Mouse (Mus musculus): ENCODE measurements around the gene Tmem211. TPM values are rescaled to one million over a fixed set of nuclear protein-coding genes. Genes with fewer than 3 reads are reported as not detected.

Gene Tmem211
- total RNA-seq, 2 experiments from 2014 or later: not detected

- ATAC-seq (ENCODE audit: poor library complexity, severe bottlenecking): no peak
These were observed 43.3 kb downstream of the Tmem211 start for GRCm38 (mm10) chr5:113270043-113270442.

DNA sequence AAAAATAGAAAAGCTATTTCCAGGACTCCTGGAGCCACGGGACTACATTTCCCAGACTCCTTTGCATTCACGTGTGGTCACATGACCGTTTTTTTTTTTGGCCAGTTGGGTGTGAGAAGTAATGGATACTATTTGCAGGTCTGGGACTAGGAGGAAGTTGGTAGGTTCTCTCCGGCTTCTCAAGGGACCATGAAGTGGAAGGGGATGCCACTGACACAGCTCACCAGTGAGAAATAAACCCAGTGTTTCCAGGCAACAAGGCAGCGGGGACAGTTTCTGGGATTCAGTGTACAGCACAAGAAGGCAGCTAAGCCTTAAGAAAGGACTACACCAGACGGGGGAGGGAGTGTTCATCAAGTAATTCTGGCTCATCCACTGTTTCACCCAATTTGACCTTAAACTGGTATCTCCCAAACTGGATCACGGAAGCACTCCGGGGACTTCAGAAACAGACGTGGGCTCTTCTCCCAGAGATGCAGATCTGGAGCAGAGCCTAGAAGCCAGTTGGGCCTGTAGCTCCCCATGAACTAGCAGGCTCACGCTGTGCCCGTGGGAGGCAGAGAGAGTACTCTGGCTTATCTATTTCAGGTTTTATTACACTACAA, 44.6 kb downstream of the Tmem211 start:
- ATAC-seq (ENCODE audit: poor library complexity, severe bottlenecking): no peak

DNA sequence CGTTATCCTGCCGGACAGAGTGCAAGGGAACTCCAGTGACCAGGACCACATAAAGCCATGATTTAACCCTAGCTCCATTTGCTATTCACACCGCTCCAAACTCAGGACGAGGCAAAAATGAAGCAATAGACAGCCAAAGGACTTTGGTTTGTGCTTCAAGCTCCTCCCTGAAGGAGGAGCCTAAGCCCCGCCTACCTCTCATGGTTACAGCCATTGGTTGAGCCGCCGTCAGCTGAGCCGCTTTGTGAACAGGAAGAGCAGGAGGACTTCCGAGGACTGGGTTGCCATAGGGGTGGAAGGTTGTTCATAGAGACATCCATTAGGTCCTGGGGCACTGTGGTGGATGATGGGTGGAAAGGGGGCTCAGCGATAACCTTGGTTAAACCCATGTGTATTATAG, 49.1 kb downstream of the Tmem211 start:
- no peak for ATAC-seq (ENCODE audit: poor library complexity, severe bottlenecking)

DNA sequence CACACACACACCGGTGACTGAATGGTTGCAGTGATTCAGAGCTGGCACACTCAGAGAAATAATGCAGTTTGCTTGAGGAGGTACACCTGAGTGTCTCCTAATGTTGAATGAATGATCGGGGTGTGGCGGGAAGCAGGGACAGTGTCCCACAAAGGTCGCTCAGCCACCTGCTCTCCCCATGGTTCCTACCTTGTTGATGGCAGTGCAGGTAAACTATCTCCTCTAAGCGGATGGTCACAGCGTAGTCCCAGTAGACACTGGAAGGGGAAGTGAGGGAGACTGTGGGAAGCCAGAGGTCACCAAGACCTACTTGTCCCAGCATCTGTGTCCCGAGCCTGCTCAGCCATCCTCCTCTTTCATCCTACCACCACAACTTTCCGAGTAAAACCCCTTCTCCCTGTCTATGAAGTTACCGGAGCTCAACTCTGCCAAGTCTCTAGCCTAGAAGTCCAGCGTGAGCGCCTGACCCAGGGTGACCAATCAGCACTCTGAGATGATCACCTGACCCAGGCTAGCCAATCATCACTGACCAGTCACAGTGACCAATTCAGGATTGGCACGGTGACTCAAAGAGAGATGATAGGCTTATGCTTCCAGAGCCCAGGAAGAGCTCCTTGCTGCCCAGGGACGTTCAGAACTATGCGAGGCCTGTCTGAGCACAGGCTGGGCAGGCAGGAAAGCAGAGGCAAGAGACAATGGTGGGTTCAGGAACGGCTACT, 53.6 kb downstream of the Tmem211 start:
- no peak for ATAC-seq (ENCODE audit: poor library complexity, severe bottlenecking)

GRCm38 (mm10) chr5:113281557-113281956, 54.8 kb downstream of the Tmem211 start:
- ATAC-seq (ENCODE audit: poor library complexity, severe bottlenecking): no peak

DNA sequence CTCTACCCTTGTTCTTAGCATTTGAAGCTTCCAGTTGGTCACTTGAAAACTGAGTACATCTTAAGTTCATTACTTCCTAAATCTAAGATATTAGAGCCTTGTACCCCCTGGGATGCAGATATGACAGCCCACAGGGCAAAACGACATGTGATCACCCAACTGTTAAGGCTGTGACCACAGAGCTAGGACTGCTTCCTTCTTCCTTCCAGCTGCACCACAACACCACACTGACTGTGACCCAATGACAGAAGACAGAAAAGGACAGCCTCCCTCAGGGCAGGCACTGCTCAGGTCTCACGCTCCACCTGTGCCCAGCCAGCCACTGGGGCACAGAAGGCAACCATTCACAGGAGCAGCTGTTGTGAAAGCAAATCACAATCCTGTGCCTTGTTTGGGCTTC, 57.0 kb downstream of the Tmem211 start:
- peak; percentile 77 for ATAC-seq (ENCODE audit: poor library complexity, severe bottlenecking)

DNA sequence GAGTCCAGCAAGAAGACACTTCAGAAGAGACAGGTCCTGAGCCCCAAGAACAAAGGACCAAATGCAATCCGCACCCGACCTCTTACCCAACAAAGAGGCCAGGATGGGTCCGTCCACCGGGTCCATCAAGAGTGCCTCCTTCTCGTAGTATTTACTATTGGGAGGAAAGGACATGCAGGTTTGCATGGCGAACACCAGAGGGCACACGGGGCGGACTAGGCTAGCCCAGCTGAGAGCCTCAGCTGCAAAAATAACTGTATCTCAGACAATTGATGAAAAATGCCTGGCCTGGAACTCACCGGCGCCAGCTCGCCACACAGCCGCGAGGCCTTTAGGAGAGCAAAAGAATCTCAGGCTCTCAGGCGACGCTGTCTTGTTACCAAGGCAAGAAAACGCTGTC, 58.8 kb downstream of the Tmem211 start:
- no peak for ATAC-seq (ENCODE audit: poor library complexity, severe bottlenecking)

- no peak for ATAC-seq (ENCODE audit: poor library complexity, severe bottlenecking)
These were observed 59.3 kb downstream of the Tmem211 start for GRCm38 (mm10) chr5:113286048-113286447.

DNA sequence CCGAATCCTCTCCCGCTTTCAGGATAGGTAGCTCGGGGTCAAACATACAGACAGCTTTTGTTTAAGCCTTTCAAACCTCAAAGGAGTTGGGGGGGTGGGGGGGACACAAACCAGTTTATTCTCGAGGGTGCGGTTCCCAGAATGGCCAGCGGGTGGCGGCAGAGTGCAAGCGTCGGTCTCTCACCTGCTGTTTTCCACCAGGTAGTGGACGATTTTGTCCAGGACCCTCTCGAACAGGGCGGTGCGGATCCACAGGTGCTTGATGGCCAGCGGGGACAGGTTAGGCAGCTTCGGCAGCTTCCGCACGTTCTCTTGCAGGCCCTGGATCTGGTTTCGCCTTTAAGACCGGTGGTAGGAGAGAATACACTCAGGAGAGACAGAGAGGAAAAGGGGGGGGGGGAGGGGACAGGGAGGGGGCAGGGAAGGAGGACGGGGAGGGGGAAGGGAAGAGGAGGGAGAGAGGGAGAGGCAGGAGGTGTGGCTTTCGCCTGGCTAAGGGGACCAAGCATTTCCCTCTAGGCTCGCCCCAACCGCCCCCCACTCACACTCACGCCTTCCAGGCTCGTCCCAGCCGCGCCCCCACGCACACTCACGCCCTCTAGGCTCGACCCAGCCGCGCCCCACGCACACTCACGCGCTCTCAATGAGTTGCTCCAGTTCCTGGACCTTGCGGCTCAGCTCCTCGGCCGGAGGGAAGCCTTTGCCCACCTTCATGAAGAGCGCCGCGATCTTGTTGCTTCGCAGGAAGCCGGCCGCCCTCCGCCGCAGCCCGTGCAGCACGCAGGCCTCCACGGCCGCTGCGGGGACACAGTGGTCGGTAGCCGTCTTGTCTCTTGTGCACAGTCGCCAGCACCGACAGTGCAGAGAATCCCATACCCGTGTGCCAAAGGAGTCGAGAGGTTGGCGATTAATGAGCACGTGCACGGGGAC, 60.1 kb downstream of the Tmem211 start:
- no peak for ATAC-seq (ENCODE audit: poor library complexity, severe bottlenecking)

DNA sequence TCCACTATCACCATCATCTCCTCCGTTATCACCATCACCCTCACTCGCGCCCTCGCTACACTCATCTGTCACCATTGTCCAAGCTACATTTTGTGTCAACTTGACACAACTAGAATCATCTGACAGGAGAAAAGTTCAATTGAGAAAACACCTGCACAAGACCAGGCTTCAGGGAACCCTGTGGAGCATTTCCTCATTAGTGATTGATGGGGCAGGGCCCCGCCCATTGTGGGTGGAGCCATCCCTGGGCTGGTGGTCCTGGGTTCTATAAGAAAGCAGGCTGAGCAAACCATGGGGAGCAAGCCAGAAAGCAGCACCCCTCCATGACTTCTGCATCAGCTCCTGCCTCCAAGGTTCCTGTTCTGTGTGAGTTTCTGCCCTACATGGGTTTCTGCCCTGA, 61.1 kb downstream of the Tmem211 start:
- ATAC-seq (ENCODE audit: poor library complexity, severe bottlenecking): no peak

GRCm38 (mm10) chr5:113288490-113288889, 61.8 kb downstream of the Tmem211 start:
- 0 out of 2 replicates have a peak, but pooled peaks have one; percentile 15 for ATAC-seq (ENCODE audit: poor library complexity, severe bottlenecking)

Other genes with a start within 250 kb of the Tmem211 start
- gene Grk3, start 211.1 kb upstream of the Tmem211 start, total RNA-seq (2015): 22.4 and 23.3 TPM in 2 replicates
- gene Grk3, start 211.1 kb upstream of the Tmem211 start, total RNA-seq (2017): 29.3 and 38.7 TPM in 2 replicates
- not detected in 2 replicates for gene Crybb2, start 156.8 kb upstream of the Tmem211 start, total RNA-seq (2015)
- gene Crybb2, start 156.8 kb upstream of the Tmem211 start, total RNA-seq (2017): not detected in 2 replicates
- gene Crybb3, start 145.3 kb upstream of the Tmem211 start, total RNA-seq (2015): not detected in 2 replicates
- not detected in 2 replicates for gene Crybb3, start 145.3 kb upstream of the Tmem211 start, total RNA-seq (2017)
- 0.11 and 0.30 TPM in 2 replicates for gene 2900026A02Rik, start 5.7 kb upstream of the Tmem211 start, total RNA-seq (2015)
- gene 2900026A02Rik, start 5.7 kb upstream of the Tmem211 start, total RNA-seq (2017): 0.29 and 0.45 TPM in 2 replicates
- not detected in 2 replicates for gene Sgsm1, start 83.9 kb downstream of the Tmem211 start, total RNA-seq (2015)
- gene Sgsm1, start 83.9 kb downstream of the Tmem211 start, total RNA-seq (2017): not detected in 2 replicates
- gene Aym1, start 130.4 kb downstream of the Tmem211 start, total RNA-seq (2015): not detected in 2 replicates
- not detected in 2 replicates for gene Aym1, start 130.4 kb downstream of the Tmem211 start, total RNA-seq (2017)